Mouse (Mus musculus): Measurements from ENCODE around the gene Hyal3. TPM values are rescaled to one million over a fixed set of nuclear protein-coding genes. Genes with fewer than 3 reads are reported as not detected.

Gene Hyal3
- polyA plus RNA-seq, 1 experiment from 2014 or later = 0.39 TPM

DNA sequence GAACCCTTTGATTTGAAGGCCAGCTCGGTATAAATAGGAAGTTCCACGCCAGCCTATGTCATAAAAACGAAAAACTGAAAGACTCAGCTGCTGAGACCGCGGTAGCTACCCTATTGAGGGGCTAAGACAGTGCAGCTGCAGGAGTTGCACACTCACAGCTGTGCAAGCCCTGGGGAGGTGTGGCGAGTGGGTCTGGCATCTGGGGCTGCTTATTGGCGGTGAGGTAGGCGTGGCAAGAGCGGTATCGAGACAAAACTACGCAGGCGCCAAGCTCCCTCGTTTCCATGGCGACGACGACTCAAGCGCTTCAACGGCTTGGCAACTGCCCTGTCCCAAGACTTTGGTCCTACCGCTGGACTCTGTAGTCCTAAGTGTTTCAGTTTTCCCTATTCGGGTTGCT is 33.6 kb upstream of the Hyal3 start, which contains the start of gene Zmynd10:
TSS of gene Zmynd10 (plus strand) at position 273 of the 400 bp plus-strand sequence.
- 0 out of 2 replicates have a peak, but pooled peaks cover 2% of the 10 kb centered on the region for H3K36me3 ChIP-seq (ENCODE audit: control insufficient read depth, insufficient read depth, low read length)
- peak; percentile 94 for DNase-seq (ENCODE audit: low spot score)
- 0 out of 2 replicates have a peak within 1 kb of the TSS, but pooled peaks have one; percentile 13 for H3K4me3 ChIP-seq (ENCODE audit: low read depth, low read length)
- peak within 1 kb of the TSS; percentile 16; the same call in 1 of the 2 replicates for H3K9ac ChIP-seq (ENCODE audit: low read depth, low read length)
- 4% methylated on average over 20 of the region's 20 CpGs for WGBS
- H3K27ac ChIP-seq (ENCODE audit: low read depth, low read length) = no peak within 1 kb of the TSS
- peak within 1 kb of the TSS; percentile 34 for H3K4me2 ChIP-seq (replicated peaks; ENCODE audit: low read depth, low read length)
- no peaks in the 10 kb centered on the region for H3K9me3 ChIP-seq (ENCODE audit: control insufficient read depth, low read length)
- ATAC-seq (ENCODE audit: low FRiP score) = peak; percentile 61; the same call in 1 of the 2 replicates
- peaks cover 25% of the 10 kb centered on the region for H3K27me3 ChIP-seq (ENCODE audit: control insufficient read depth, insufficient read depth, low read length)
- H3K4me1 ChIP-seq (replicated peaks; ENCODE audit: control insufficient read depth, insufficient read depth, low read length) = peaks cover 20% of the 10 kb centered on the region

DNA sequence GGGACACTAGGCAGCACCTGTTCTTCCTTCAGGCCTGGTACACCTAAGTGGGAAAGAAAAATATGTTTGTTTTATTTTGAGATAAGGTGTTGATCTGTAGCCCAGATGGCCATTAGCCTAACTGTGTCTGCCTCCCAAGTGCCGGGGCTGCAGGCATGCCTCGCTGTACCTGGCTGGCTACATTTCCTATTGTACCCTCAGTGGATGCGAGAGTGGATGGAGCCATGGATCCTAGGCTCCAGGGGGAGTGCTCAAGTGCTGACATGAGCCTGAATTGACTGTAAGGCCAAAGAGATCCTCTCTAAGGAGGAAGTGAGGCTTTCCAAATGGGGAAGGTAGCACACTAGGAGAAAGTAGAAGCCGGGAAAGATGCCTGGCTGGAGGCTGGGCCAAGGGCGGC is 32.7 kb upstream of the Hyal3 start:
- peaks cover 18% of the 10 kb centered on the region for H3K4me1 ChIP-seq (replicated peaks; ENCODE audit: control insufficient read depth, insufficient read depth, low read length)
- no peak overlapping the region for H3K27ac ChIP-seq (ENCODE audit: low read depth, low read length)
- H3K36me3 ChIP-seq (ENCODE audit: control insufficient read depth, insufficient read depth, low read length) = 0 out of 2 replicates have a peak, but pooled peaks cover 2% of the 10 kb centered on the region
- peaks cover 33% of the 10 kb centered on the region for H3K27me3 ChIP-seq (ENCODE audit: control insufficient read depth, insufficient read depth, low read length)
- DNase-seq (ENCODE audit: low spot score) (no peak), ATAC-seq (ENCODE audit: low FRiP score) (no peak)
- H3K9ac ChIP-seq (ENCODE audit: low read depth, low read length) = no peak overlapping the region
- H3K4me3 ChIP-seq (ENCODE audit: low read depth, low read length) = no peak overlapping the region
- H3K9me3 ChIP-seq (ENCODE audit: control insufficient read depth, low read length) = no peaks in the 10 kb centered on the region
- WGBS = 85% methylated on average over 5 of the region's 5 CpGs
- no peak overlapping the region for H3K4me2 ChIP-seq (replicated peaks; ENCODE audit: low read depth, low read length)

DNA sequence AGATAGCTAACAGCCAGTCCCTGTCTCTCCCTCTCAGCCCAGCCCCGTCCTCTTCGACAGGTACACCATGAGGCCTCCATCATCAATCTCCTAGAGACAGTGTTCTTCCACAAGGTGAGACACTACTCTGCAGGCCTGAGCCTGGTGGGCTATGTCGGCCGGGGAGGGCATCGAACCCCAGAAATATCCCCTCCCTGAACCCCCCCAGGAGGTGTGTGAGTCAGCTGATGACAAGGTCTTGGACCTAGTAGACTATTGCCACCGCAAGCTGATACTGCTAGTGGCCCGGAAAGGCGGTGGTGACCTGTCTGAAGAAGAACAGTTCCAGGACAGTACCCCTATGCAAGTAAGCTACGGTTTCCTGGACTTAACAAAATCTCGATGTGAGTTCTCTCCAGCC is 31.8 kb upstream of the Hyal3 start:
- H3K27me3 ChIP-seq (ENCODE audit: control insufficient read depth, insufficient read depth, low read length) = peaks cover 35% of the 10 kb centered on the region
- H3K4me3 ChIP-seq (ENCODE audit: low read depth, low read length) = no peak overlapping the region
- 93% methylated on average over 10 of the region's 10 CpGs for WGBS
- no peak overlapping the region for H3K9ac ChIP-seq (ENCODE audit: low read depth, low read length)
- no peak for DNase-seq (ENCODE audit: low spot score)
- no peak overlapping the region for H3K4me2 ChIP-seq (replicated peaks; ENCODE audit: low read depth, low read length)
- H3K36me3 ChIP-seq (ENCODE audit: control insufficient read depth, insufficient read depth, low read length) = 0 out of 2 replicates have a peak, but pooled peaks cover 2% of the 10 kb centered on the region
- peaks cover 18% of the 10 kb centered on the region; the same call in 1 of the 2 replicates for H3K4me1 ChIP-seq (replicated peaks; ENCODE audit: control insufficient read depth, insufficient read depth, low read length)
- no peaks in the 10 kb centered on the region for H3K9me3 ChIP-seq (ENCODE audit: control insufficient read depth, low read length)
- no peak for ATAC-seq (ENCODE audit: low FRiP score)
- no peak overlapping the region for H3K27ac ChIP-seq (ENCODE audit: low read depth, low read length)

DNA sequence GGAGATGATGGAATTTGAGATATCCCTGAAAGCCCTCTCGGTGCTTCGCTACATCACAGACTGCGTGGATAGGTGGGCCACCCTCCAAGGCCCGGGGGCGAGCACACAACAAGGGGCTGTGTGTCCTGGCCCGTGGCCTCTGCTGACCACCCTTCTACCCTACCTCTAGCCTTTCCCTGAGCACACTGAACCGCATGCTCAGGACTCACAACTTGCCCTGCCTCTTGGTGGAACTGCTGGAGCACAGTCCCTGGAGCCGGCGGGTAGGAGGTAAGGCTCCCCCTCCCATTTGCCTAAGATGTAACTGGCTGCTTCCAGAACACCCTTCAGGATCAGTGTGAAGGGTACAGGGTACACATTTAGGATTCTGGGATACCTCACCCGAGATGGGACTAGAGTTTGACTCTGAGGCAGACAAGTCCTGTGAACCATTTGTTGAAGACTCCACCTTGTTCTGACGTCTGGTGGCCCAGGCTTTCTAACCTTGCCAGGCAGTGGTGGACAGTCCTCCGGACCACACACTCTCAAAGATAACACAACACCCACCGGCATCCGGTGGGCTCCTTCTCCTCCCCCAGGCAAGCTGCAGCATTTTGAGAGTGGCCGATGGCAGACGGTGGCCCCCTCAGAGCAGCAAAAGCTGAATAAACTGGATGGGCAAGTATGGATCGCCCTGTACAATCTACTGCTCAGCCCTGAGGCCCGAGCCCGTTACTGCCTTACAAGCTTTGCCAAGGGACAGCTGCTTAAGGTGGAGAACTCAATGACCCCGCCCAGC is 31.1 kb upstream of the Hyal3 start:
- peaks cover 35% of the 10 kb centered on the region for H3K27me3 ChIP-seq (ENCODE audit: control insufficient read depth, insufficient read depth, low read length)
- no peaks in the 10 kb centered on the region for H3K36me3 ChIP-seq (ENCODE audit: control insufficient read depth, insufficient read depth, low read length)
- H3K4me1 ChIP-seq (replicated peaks; ENCODE audit: control insufficient read depth, insufficient read depth, low read length) = peaks cover 18% of the 10 kb centered on the region; the same call in 1 of the 2 replicates
- DNase-seq (ENCODE audit: low spot score) (no peak), ATAC-seq (ENCODE audit: low FRiP score) (no peak)
- H3K4me2 ChIP-seq (replicated peaks; ENCODE audit: low read depth, low read length) = no peak overlapping the region
- H3K4me3 ChIP-seq (ENCODE audit: low read depth, low read length) = no peak overlapping the region
- 87% methylated on average over 20 of the region's 20 CpGs for WGBS
- no peak overlapping the region for H3K9ac ChIP-seq (ENCODE audit: low read depth, low read length)
- H3K27ac ChIP-seq (ENCODE audit: low read depth, low read length) = no peak overlapping the region
- H3K9me3 ChIP-seq (ENCODE audit: control insufficient read depth, low read length) = no peaks in the 10 kb centered on the region

DNA sequence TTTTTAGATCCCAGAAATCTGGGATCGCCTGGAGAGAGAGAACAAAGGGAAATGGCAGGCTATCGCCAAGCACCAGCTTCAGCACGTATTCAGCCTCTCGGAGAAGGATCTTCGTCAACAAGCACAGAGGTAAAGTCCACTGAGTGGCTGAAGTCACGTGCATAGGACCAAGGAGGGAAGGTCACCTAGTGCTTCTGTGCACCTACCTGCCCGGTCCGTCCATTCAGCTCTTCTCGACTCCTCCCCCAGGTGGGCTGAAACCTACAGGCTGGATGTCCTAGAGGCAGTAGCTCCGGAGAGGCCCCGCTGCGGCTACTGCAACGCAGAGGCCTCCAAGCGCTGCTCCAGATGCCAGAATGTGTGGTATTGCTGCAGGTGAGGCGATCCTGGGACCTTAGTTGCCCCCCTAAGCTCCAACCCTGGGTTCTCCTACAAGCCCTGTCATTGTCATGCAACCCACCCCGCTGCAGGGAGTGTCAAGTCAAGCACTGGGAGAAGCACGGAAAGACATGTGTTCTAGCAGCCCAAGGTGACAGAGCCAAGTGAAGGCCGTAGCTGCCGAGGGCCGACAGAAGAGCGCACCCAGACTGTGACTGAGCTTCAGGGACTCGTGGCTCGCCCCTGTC is 30.0 kb upstream of the Hyal3 start:
- Histone ChIP-seq H3K9ac (ENCODE audit: low read depth, low read length) (0 out of 2 replicates have a peak overlapping the region, but pooled peaks have one; percentile 55), H3K4me2 (replicated peaks; ENCODE audit: low read depth, low read length) (peak overlapping the region; percentile 67; the same call in 1 of the 2 replicates), H3K9me3 (ENCODE audit: control insufficient read depth, low read length) (no peaks in the 10 kb centered on the region), H3K4me1 (replicated peaks; ENCODE audit: control insufficient read depth, insufficient read depth, low read length) (peaks cover 20% of the 10 kb centered on the region; the same call in 1 of the 2 replicates), H3K36me3 (ENCODE audit: control insufficient read depth, insufficient read depth, low read length) (no peaks in the 10 kb centered on the region), H3K27me3 (ENCODE audit: control insufficient read depth, insufficient read depth, low read length) (peaks cover 35% of the 10 kb centered on the region), H3K4me3 (ENCODE audit: low read depth, low read length) (no peak overlapping the region), H3K27ac (ENCODE audit: low read depth, low read length) (no peak overlapping the region)
- no peak for DNase-seq (ENCODE audit: low spot score)
- WGBS = 23% methylated on average over 23 of the region's 23 CpGs
- no peak for ATAC-seq (ENCODE audit: low FRiP score)

DNA sequence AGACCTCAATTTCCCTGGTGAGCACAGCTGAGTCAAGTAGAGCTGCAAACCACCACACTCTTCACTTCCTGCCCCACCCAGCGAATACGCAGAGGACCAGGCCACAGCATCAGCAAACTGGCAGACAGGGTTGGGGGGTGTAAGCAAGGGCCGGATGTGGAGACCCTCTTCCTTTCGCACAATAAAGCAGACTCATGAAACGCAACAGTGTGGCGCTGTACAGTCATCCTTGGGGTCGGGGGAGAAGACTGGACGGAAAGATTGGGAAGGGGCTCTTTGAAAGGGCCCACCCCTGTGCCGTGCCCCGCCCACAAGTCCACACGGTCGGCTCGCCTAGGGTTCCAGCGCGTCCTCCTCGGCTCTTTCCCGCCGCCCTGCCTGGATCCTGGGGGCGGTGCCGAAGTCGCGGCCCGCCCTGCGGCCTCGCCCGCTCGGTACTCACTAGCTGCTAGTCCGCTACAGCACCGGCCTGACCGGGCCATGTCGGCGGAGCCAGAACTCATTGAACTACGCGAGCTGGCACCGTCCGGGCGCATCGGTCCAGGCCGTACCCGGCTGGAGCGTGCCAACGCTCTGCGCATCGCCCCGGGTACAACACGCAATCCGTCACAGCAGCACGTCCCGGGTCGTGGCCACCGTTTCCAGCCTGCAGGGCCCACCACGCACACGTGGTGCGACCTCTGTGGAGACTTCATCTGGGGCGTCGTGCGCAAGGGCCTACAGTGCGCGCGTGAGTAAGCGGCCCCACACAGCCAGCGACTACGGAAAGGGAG is 29.3 kb upstream of the Hyal3 start, which contains the start of gene Rassf1:
TSS of gene Rassf1 (plus strand) at position 439 of the 773 bp plus-strand sequence.
- WGBS = under 1% methylated on average over 63 of the region's 63 CpGs
- H3K9ac ChIP-seq (ENCODE audit: low read depth, low read length) = peak within 1 kb of the TSS; percentile 55
- H3K4me3 ChIP-seq (ENCODE audit: low read depth, low read length) = peak within 1 kb of the TSS; percentile 36
- no peaks in the 10 kb centered on the region for H3K36me3 ChIP-seq (ENCODE audit: control insufficient read depth, insufficient read depth, low read length)
- peak within 1 kb of the TSS; percentile 67 for H3K4me2 ChIP-seq (replicated peaks; ENCODE audit: low read depth, low read length)
- no peak within 1 kb of the TSS for H3K27ac ChIP-seq (ENCODE audit: low read depth, low read length)
- ATAC-seq (ENCODE audit: low FRiP score) = no peak
- no peaks in the 10 kb centered on the region for H3K9me3 ChIP-seq (ENCODE audit: control insufficient read depth, low read length)
- peaks cover 35% of the 10 kb centered on the region for H3K27me3 ChIP-seq (ENCODE audit: control insufficient read depth, insufficient read depth, low read length)
- H3K4me1 ChIP-seq (replicated peaks; ENCODE audit: control insufficient read depth, insufficient read depth, low read length) = peaks cover 22% of the 10 kb centered on the region; the same call in 1 of the 2 replicates
- peak; percentile 70 for DNase-seq (ENCODE audit: low spot score)

DNA sequence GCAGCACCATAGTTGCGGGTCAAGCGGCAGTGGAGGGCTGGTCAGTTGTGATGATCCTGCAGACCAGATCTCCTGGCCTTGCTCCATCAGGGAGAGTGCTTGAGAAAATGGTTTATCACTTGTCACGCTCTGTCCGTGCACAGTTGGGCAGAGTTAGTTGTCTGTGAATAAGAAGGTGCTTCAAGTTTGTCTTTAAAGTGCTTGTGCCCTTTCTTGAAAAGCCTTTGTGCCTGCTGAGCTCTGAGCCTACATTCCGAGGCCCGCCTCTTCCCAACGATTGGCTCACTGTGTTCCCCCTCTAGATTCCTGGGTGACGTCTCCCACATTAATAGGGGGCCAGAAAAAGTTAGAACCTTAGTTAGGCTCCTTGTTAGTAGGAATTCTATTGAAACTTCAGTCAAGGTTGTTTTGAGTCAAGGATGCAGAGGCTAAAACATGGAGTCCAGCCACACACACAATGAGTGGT is 28.7 kb upstream of the Hyal3 start:
- Histone ChIP-seq H3K4me3 (ENCODE audit: low read depth, low read length) (peak overlapping the region; percentile 36), H3K9me3 (ENCODE audit: control insufficient read depth, low read length) (no peaks in the 10 kb centered on the region), H3K4me2 (replicated peaks; ENCODE audit: low read depth, low read length) (peak overlapping the region; percentile 67), H3K4me1 (replicated peaks; ENCODE audit: control insufficient read depth, insufficient read depth, low read length) (peaks cover 19% of the 10 kb centered on the region; the same call in 1 of the 2 replicates), H3K27ac (ENCODE audit: low read depth, low read length) (no peak overlapping the region), H3K27me3 (ENCODE audit: control insufficient read depth, insufficient read depth, low read length) (peaks cover 35% of the 10 kb centered on the region), H3K36me3 (ENCODE audit: control insufficient read depth, insufficient read depth, low read length) (no peaks in the 10 kb centered on the region), H3K9ac (ENCODE audit: low read depth, low read length) (peak overlapping the region; percentile 55)
- 4% methylated on average over 8 of the region's 8 CpGs for WGBS
- no peak for ATAC-seq (ENCODE audit: low FRiP score)
- no peak for DNase-seq (ENCODE audit: low spot score)
